Mouse (Mus musculus): ENCODE measurements around the gene Atp6v1g3. TPM values are rescaled to one million over a fixed set of nuclear protein-coding genes. Genes with fewer than 3 reads are reported as not detected.
A peak's percentile ranks its signal among the peaks of the same experiment; 100 is the strongest.

The Atp6v1g3 gene
- polyA plus RNA-seq, 1 experiment from 2014 or later: 0.14 TPM

DNA sequence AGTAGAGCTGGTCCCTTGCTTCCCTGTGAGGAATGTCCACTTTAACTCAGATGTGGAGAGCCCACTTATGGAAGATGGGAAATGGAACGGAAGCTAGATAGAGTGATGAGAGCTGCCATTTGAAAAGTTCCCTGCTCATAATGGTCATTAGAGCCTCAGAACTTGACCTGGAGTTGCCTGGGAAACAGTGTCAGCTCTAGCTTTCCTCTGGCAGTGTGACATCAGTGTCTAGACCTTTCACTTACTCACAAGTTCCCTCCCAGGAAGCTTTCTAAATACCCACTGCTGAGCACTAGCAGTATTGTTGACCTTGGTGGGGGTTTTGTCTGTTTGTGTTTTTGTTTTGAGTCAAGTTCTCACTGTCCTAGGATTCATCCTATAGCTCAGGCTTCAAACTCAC, 15.2 kb downstream of the Atp6v1g3 start:
- no peak for DNase-seq (ENCODE audit: low spot score)

- DNase-seq (ENCODE audit: low spot score): no peak
Measured at GRCm38 (mm10) chr1:138289455-138290425, 16.2 kb downstream of the Atp6v1g3 start.

GRCm38 (mm10) chr1:138291463-138291862, 17.9 kb downstream of the Atp6v1g3 start:
- DNase-seq (ENCODE audit: low spot score): no peak

GRCm38 (mm10) chr1:138294487-138294886, 20.9 kb downstream of the Atp6v1g3 start:
- DNase-seq (ENCODE audit: low spot score): no peak

GRCm38 (mm10) chr1:138298156-138298555, 24.6 kb downstream of the Atp6v1g3 start:
- peak; percentile 43 for DNase-seq (ENCODE audit: low spot score)

DNA sequence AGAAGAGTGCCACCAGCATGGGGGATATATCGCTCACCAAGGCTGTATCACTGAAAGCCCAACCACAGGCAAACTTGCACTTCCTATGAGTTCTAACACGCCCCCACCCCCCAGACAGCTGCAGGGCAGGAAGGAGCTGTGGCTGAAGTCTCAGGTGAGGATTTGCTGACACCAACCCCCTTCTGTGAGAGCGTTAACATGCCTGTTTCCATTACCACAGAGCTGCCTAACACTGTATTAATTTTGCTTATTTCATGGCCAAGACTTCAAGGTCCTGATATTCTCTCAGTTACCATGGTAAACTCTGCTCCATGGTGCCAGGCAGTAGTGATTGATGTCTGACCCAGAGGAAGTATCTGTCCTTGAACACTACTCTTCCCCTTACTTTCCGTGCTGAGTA, 26.0 kb downstream of the Atp6v1g3 start:
- DNase-seq (ENCODE audit: low spot score): peak; percentile 93

- no peak for DNase-seq (ENCODE audit: low spot score)
Measured at GRCm38 (mm10) chr1:138301920-138302319, 28.4 kb downstream of the Atp6v1g3 start.

DNA sequence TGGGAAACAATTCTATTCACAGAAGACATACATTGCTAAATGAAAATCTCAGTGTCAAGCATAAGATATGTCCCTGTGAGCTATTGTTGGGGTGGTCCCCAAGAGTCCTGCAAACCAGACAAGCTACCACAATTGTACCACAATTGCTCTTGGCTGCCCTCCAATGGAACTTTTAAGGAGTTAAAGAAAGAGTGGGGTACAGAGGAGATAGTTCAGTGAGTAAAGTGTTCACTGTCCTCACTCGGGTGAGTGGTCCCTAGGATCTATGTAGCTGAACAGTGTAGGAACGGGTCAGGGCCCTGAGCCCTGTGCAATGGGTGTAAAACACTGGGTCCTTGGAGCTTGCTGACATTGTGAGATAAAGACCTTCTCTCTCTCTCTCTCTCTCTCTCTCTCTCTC, 29.2 kb downstream of the Atp6v1g3 start:
- peak; percentile 61 for DNase-seq (ENCODE audit: low spot score)

DNA sequence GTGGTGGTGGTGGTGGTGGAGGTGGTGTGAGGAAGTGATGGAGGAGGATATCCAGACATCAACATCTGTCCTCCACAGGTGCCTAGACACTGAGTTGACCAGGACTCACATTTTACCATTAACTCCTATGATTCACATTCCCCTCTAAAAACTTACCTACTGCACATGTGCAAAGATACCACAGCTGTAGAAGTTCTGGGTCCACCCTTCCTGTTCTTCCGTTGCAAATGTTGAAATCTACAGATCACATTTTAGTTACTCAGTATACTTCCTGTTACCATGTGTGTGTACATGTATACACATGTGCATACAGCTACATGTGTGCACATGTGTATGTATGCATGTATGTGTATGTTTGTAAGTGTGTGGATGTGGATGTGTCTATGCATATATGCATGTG, 29.8 kb downstream of the Atp6v1g3 start:
- peak; percentile 58 for DNase-seq (ENCODE audit: low spot score)

DNA sequence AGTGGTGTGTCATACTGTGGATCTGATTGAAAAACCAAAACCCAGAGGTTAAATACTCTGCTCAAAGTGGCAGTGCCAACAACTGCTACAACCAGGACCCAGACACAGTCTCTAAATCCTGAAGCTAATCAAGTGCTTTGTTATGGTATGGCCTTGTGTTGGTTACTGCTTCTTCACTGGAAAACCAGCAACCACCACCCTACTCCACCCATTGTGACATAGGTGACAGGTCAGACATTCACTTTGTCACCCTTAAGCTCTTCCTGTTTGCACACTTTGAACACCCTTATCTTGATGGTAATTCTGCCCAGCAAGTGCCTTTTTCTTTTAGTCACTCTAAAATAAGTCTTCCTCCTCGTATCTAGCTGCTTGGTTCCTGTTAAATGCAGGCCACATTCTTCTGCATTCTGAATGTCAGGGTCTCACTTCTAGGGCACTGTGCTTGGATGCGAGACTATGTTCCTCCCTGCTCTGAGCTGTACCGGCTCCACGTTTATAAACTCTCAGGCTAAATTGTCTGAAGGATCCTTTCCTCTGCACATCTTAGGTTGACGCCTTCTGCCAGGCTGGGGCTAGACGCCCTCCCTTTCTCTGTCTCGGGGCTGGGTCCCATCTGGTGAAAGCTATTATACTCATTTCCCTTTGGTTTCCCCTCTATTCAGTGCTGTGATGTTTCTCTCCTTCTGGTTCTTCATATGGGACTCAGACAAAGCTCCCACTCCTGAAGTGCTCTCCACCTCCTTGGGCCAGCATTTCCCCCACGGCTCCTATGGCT, 30.8 kb downstream of the Atp6v1g3 start:
- peak; percentile 29 for DNase-seq (ENCODE audit: low spot score)

GRCm38 (mm10) chr1:138322657-138323056, 49.1 kb downstream of the Atp6v1g3 start:
- no peak for DNase-seq (ENCODE audit: low spot score)

- no peak for DNase-seq (ENCODE audit: low spot score)
Measured at GRCm38 (mm10) chr1:138323076-138323630, 49.6 kb downstream of the Atp6v1g3 start.

- no peak for DNase-seq (ENCODE audit: low spot score)
Measured at GRCm38 (mm10) chr1:138326091-138326490, 52.6 kb downstream of the Atp6v1g3 start.

DNA sequence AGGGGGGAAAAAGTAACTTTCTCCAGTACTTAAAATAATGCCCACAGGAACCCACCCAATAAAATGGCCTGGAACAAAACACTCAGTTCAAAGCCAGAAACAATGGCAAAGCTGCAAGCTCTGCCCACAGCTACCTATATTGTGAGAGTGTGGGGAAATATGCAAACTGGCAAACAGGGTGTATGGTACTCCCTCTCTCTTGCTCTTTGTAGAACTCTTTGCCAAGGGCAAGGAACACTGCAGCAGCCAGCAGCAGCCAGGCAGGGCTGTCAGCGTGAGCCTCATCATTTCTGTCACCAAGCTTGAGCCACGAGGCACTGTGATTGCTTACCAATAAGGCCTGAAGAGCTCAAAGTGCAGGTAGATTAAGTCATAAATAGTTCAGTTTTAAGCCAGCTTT, 53.0 kb downstream of the Atp6v1g3 start:
- no peak for DNase-seq (ENCODE audit: low spot score)

- peak; percentile 27 for DNase-seq (ENCODE audit: low spot score)
Measured at GRCm38 (mm10) chr1:138327466-138328245, 54.1 kb downstream of the Atp6v1g3 start.

GRCm38 (mm10) chr1:138328320-138328719, 54.8 kb downstream of the Atp6v1g3 start:
- DNase-seq (ENCODE audit: low spot score): peak; percentile 72

DNA sequence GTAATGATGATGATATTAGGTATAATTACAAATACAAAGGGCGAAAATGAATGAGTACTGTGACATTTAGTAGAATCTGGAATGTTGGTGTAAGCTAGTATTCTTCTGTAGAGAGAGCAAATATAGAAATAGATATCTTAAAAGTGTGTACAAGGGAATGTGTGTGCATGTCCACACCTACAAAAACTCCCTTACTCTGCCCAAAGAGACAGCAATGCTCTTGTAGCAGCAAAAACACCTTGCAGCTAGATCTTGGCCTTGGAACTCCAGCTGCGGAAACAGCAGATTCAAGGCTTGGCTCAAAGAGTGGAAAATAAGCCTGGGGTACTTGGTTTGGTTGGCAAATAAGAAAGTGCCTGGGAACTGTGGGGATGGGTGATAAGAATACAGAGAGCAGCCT, 57.0 kb downstream of the Atp6v1g3 start:
- no peak for DNase-seq (ENCODE audit: low spot score)

- DNase-seq (ENCODE audit: low spot score): no peak
Measured at GRCm38 (mm10) chr1:138331596-138331995, 58.1 kb downstream of the Atp6v1g3 start.

- DNase-seq (ENCODE audit: low spot score): no peak
Measured at GRCm38 (mm10) chr1:138334701-138335100, 61.2 kb downstream of the Atp6v1g3 start.

GRCm38 (mm10) chr1:138337417-138337816, 63.9 kb downstream of the Atp6v1g3 start:
- DNase-seq (ENCODE audit: low spot score): no peak
